Mouse (Mus musculus): ENCODE measurements around the gene Wdfy3.

DNA sequence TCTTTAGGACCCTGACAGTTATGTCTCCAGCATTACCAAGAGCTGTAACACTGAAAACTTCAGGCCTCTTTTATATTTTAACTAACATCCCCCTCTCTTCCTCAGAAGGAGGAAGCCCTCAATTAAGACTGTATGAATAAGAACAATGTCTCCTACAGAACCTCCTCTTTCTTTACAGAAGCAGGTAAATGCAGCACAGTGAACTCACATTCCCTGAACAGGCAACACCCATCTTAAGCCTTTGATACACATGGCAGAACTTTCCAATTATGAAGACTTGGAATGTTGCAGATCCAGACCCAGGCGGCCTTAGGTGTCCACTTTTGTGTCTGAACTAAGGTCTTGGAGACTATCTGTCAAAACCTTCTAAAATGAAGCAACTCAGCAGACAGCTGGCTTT, 167.0 kb downstream of the Wdfy3 start:
- TF ChIP-seq CTCF (IDR thresholded peaks at IDR 0.05; ENCODE audit: control insufficient read depth, insufficient read depth, insufficient replicate concordance, low read depth, low read length) = no peak
- TF ChIP-seq POLR2A (IDR thresholded peaks at IDR 0.05; ENCODE audit: control insufficient read depth, low read depth, low read length) = no peak

All from testis, adult 2 months (tissue).